Mouse (Mus musculus): ENCODE data around the gene Zfp446. TPM values are rescaled to one million over a fixed set of nuclear protein-coding genes. Genes with fewer than 3 reads are reported as not detected.

The Zfp446 gene
- total RNA-seq, 2 experiments from 2014 or later = 1.7 to 2.5 TPM

GRCm38 (mm10) chr7:13015217-13015616 lies 37.6 kb downstream of the Zfp446 start:
- intact Hi-C loops (cut with DNase I) = no loop called here
- no peak for DNase-seq

GRCm38 (mm10) chr7:13022773-13023535 lies 45.3 kb downstream of the Zfp446 start:
- peak in 1 of 2 experiments; percentile 34 for DNase-seq
- intact Hi-C loops (cut with DNase I) = no loop called here

- peak; percentile 87 to 97 for DNase-seq
- intact Hi-C loops (cut with DNase I) = no loop called here
These were observed 46.5 kb downstream of the Zfp446 start for GRCm38 (mm10) chr7:13023928-13024731.

- intact Hi-C loops (cut with DNase I) = no loop called here
- peak; percentile 40 to 55 for DNase-seq
These were observed 47.2 kb downstream of the Zfp446 start for GRCm38 (mm10) chr7:13024805-13025204.

GRCm38 (mm10) chr7:13025511-13026112 lies 48.0 kb downstream of the Zfp446 start:
- no peak for DNase-seq
- intact Hi-C loops (cut with DNase I) = no loop called here

- intact Hi-C loops (cut with DNase I) = no loop called here
- DNase-seq = no peak
These were observed 51.3 kb downstream of the Zfp446 start for GRCm38 (mm10) chr7:13028986-13029385.

GRCm38 (mm10) chr7:13031069-13031468 lies 53.4 kb downstream of the Zfp446 start:
- intact Hi-C loops (cut with DNase I) = no loop called here
- DNase-seq = no peak

GRCm38 (mm10) chr7:13031983-13032382 lies 54.3 kb downstream of the Zfp446 start:
- intact Hi-C loops (cut with DNase I) = no loop called here
- no peak for DNase-seq

- no peak for DNase-seq
- intact Hi-C loops (cut with DNase I) = no loop called here
These were observed 54.9 kb downstream of the Zfp446 start for GRCm38 (mm10) chr7:13032541-13032940.

GRCm38 (mm10) chr7:13033451-13034147 lies 56.0 kb downstream of the Zfp446 start:
- intact Hi-C loops (cut with DNase I) = no loop called here
- no peak for DNase-seq

GRCm38 (mm10) chr7:13034148-13034977 lies 56.7 kb downstream of the Zfp446 start, which contains the start of gene Chmp2a:
Gene Chmp2a (minus strand): TSS chr7:13034807.
- peak; percentile 95 to 96 for DNase-seq
- intact Hi-C loops (cut with DNase I) = no loop called here

Other genes with a start within 250 kb of the Zfp446 start
- not detected for gene Vmn2r56, start 242.8 kb upstream of the Zfp446 start, total RNA-seq (2021)
- gene Zscan18, start 174.2 kb upstream of the Zfp446 start, total RNA-seq (2021) = under 1 TPM; 0.87 to 0.91 TPM
- gene Zfp329, start 159.0 kb upstream of the Zfp446 start, total RNA-seq (2021) = 1 to 10 TPM; 3.6 to 4.3 TPM
- gene Zfp110, start 143.1 kb upstream of the Zfp446 start, total RNA-seq (2021) = 1 to 10 TPM; 6.4 to 8.2 TPM
- 1 to 10 TPM; 1.3 to 2.0 TPM for gene Zfp128, start 96.7 kb upstream of the Zfp446 start, total RNA-seq (2021)
- gene Zscan22, start 80.0 kb upstream of the Zfp446 start, total RNA-seq (2021) = 1 to 10 TPM; 2.4 to 2.8 TPM
- gene Rps5, start 55.6 kb upstream of the Zfp446 start, total RNA-seq (2021) = 100 to 1,000 TPM; 473 to 557 TPM
- gene Rnf225, start 50.4 kb upstream of the Zfp446 start, total RNA-seq (2021) = under 1 TPM; 0.22 to 0.51 TPM
- 1 to 10 TPM; 1.7 to 2.2 TPM for gene Zfp324, start 12.0 kb upstream of the Zfp446 start, total RNA-seq (2021)
- not detected for gene Slc27a5, start 20.3 kb downstream of the Zfp446 start, total RNA-seq (2021)
- 10 to 100 TPM; 62.1 to 63.2 TPM for gene Trim28, start 21.3 kb downstream of the Zfp446 start, total RNA-seq (2021)
- 1 to 10 TPM; 3.9 to 4.0 TPM for gene Zbtb45, start 32.2 kb downstream of the Zfp446 start, total RNA-seq (2021)
- 10 to 100 TPM; 68.7 to 83.7 TPM for gene Chmp2a, start 57.0 kb downstream of the Zfp446 start, total RNA-seq (2021)
- 100 to 1,000 TPM; 131 TPM for gene Ube2m, start 60.4 kb downstream of the Zfp446 start, total RNA-seq (2021)
- gene Mzf1, start 76.9 kb downstream of the Zfp446 start, total RNA-seq (2021) = under 1 TPM; 0.57 to 0.74 TPM
- gene Vmn1r85, start 117.3 kb downstream of the Zfp446 start, total RNA-seq (2021) = not detected
- gene Vmn1r86, start 142.1 kb downstream of the Zfp446 start, total RNA-seq (2021) = not detected
- gene Vmn1r87, start 162.3 kb downstream of the Zfp446 start, total RNA-seq (2021) = not detected
- under 1 TPM in 1 of 2 experiments, not detected in 1; 0.13 TPM for gene Vmn1r88, start 181.7 kb downstream of the Zfp446 start, total RNA-seq (2021)
- not detected for gene Vmn1r89, start 235.2 kb downstream of the Zfp446 start, total RNA-seq (2021)

Data from gastrocnemius, postnatal 36 days (tissue).